Mouse (Mus musculus) cerebellum, postnatal 10 days (tissue): ENCODE results near the gene Zfp967.
"Not testable (repeated sequence)": the region's sequence is repeated elsewhere in the genome, so short reads cannot be mapped to it uniquely, and the experiment has no call there.

Source experiments
- DNase-seq, 2 experiments: peaks; one replicate each; pipeline ENCODE4 v3.0.0; 2021; ENCODE audit warnings: mixed read lengths in 2 of 2

Gene Zfp967

GRCm38 (mm10) chr2:176520756-176521155 is at the start of gene Zfp967:
Gene Zfp967, plus strand, starts transcription at chr2:176521056.
- DNase-seq: not testable (repeated sequence)

GRCm38 (mm10) chr2:176486683-176487082 is 34.2 kb upstream of the Zfp967 start, which contains the start of gene Gm14434:
Gene Gm14434, minus strand, starts transcription at chr2:176486783.
- DNase-seq: not testable (repeated sequence)
